Mouse (Mus musculus): ENCODE measurements around the gene Klf13. TPM values are rescaled to one million over a fixed set of nuclear protein-coding genes. Genes with fewer than 3 reads are reported as not detected.

Gene Klf13
- polyA plus RNA-seq, 1 experiment from 2014 or later, result 31.1 TPM

Other genes starting within 250 kb of the Klf13 start
- 0.35 TPM in 1 of 2 replicates, not detected in the other for gene E030018B13Rik, start 22.1 kb downstream of the Klf13 start, polyA plus RNA-seq (2015; fragmentation: Nextera tagmentation; extraction: Ambion mirVana)
- gene Trpm1, start 214.9 kb upstream of the Klf13 start, polyA plus RNA-seq (2015; fragmentation: Nextera tagmentation; extraction: Ambion mirVana), result 0.08 and 0.53 TPM in 2 replicates